Mouse (Mus musculus): ENCODE measurements around the gene Dcps. TPM values are rescaled to one million over a fixed set of nuclear protein-coding genes. Genes with fewer than 3 reads are reported as not detected.

Dcps gene
- 26.3 and 33.1 TPM in 2 replicates for polyA plus RNA-seq (2012; rRNA removed)

DNA sequence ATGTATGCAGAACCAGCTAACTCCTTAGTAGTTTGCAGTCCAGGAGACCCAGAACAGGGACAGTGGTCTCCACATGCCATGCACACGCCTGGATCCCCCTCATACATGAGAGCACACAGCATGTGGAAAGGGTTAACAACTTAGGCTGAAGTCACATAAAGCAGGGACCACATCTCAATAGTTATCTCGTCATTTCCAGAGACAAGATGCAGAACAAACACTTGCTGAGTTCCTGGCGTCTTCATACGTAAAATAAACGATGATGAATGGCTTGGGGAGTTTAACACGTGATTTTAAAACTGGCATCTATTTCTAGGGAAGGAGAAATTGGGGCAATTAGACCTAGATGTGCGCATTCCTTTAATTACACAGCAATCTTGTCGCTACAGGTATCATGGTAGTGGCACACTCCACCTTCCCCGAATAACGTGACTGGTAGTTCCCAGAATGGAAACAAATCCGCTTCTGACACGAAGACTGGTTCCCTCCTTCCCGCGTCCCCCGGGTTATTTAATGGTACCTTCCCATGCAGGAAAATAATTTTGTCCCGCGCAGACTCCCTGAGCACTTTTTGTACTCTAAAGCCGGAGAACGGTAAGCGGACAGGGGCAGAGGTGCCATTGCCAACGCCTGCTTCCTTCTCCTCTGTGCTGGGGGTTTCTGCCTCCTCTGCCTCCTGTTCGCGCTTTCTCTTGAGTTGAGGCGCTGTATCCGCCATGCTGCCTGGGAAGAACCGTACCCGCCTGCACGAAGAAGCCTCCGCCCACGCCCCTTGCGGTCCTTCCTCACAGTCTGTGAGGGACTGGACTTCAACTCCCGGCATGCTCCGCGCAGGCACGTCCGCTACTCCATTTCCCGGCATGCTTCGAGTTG lies at the start of gene Dcps:
Dcps (minus strand) TSS at position 811 of the 873 bp plus-strand sequence.
- DNase-seq (ENCODE audit: low spot score) = peak; percentile 85

DNA sequence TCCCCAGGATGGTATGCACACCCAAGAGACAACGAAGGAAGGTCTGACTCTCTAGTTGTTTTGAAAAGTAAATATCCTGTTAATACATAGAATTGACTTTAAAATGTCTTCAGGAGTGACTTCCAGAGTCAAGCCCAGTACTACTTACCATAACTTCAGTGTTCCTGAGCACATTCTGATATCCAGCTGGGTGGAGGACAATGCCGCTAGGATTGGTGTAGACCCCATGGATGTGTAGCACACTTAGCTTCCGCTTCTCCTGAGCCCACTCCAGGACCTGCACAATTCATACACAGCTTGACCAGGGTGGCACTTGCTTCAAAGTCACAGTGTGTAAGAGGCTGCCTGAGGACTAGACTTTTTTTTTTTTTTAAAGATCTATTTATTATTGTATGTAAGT lies 47.6 kb upstream of the Dcps start:
- DNase-seq (ENCODE audit: low spot score) = no peak

DNA sequence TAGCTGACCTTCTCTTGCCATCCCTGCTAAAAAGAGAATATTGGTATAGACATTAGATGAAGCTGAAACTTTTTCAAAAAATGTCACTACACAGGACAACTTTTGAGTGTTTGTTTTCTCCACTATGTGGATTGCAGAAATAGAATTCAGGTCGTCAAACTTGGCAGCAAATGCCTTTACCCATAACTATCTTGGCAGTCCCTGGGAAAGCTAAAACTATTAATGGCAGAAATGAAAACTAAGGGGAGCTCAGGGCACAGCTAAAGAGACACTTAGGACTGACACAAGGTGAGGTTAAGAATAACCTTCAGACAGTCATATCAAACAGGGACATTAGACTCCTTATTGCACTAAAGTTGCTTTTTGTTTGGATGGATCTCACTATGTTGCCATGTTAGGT lies 42.1 kb upstream of the Dcps start:
- no peak for DNase-seq (ENCODE audit: low spot score)

DNA sequence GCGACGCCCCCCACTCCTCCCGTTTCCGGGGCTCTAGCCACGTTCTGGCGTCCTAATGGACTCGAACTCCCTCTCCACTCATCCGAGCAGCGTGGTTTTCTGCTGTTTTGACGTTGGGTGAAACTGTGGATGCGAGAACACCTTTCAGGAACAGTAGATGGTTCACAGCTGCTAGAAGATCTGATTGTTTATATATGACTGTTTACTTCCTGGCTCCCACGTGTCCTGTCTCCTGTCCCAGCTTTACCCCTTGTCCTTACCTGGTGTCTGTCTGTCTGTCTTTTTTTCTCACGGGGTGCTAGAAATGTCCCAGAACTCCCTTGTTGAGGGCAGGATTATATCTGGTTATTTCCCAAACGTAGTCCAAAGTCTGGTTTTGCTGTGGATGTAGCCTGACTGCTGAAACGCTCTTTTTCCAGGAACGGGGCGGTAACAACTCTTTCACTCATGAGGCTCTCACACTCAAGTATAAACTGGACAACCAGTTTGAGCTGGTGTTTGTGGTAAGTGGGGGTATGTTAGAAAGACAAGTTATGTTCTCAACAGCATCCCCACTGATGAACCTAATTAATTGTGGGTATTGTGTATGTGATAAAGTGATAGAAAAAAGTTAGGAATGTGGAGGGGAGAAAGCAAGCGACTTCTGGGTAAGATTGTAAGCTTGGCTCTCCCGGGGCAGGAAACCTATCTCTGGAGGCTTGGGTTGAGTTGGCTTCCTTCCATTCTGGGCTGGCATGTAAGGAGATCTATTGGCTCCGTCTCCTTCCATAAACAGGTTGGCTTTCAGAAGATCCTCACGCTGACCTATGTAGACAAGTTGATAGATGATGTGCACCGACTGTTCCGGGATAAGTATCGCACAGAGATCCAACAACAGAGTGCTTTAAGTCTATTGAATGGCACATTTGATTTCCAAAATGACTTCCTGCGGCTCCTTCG lies 36.0 kb upstream of the Dcps start:
- DNase-seq (ENCODE audit: low spot score) = no peak

DNA sequence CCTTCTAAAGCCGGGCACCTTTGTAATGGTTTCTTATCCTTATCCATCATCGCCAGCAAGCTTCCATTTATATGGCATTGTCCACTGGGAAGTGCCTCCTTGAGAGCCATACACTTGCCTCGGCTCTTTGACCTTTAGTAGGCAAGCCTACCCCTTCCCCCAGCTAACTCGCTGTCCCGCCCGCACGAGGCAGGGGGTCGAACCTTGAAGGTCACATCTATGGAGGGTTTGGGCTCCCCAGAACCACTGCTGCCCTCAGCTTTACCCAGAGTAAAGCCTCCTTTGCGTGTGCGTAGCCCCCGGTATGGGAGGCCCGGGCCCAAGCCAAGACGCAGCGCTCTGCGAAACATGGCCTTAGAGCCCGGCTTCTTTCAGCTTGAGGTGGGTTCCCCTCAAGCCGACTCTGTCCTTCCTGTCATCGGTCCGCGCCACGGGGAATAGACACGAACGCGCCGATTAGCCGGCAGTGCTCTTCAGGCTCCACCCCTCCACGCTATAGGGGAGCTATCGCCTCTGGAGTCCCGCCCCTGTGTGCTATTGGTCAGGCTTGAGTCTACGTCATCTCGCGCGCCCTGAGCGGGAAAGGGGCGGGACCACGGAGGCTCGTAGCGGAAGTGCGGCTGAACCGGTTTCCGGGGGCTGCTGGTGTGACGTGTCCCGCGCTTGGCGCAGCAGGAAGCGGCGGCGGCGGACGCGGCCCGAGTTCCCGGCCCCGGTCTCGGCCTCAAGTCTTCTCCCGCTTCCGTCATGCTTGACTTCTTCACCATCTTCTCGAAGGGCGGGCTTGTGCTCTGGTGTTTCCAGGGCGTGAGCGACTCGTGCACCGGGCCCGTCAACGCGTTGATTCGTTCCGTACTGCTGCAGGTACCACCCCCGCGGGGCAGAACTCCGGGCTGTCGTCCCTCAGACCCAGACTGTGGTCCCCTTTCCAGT lies 34.9 kb upstream of the Dcps start, which contains the start of gene Foxred1:
Foxred1 (minus strand) TSS at position 514 of the 933 bp plus-strand sequence.
- peak; percentile 96 for DNase-seq (ENCODE audit: low spot score)

DNA sequence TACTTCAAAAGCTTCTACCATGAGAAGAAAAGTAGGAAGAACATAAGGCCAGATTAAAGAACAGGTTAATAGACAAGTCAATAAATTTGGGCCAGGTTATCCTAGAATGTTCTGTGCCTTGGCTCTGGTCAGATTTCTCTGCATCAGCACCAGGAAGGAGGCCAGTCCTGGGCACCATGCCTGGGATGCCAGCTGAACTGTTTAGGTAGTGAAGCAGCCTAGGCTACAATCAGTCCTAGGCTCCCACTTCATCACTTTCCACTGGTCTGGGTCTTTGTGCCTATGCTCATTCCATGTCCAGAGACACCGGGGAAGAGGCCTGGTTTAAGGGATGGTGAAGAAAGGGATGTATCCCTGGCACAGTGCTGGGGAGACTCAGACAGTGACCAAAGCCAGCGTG lies 28.6 kb upstream of the Dcps start:
- no peak for DNase-seq (ENCODE audit: low spot score)

DNA sequence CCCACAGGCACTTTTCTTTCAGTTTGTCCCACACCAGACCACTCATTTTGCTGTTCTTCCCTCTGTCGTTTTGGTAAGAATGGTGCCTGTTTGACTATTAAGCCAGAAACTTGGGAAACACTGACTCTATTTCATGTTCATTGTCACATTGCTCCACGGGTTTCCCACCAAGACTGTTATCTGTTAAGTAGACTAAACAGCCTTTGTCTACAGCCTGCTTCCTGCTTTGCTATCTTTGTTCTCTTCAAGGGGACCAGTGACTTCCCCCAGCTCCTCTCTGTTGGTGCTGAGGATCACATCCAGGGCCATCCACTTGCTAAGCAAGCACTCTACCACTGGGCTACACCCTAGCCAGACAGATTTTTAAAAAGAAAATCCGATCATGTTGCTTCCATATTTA lies 27.7 kb upstream of the Dcps start:
- DNase-seq (ENCODE audit: low spot score) = no peak

DNA sequence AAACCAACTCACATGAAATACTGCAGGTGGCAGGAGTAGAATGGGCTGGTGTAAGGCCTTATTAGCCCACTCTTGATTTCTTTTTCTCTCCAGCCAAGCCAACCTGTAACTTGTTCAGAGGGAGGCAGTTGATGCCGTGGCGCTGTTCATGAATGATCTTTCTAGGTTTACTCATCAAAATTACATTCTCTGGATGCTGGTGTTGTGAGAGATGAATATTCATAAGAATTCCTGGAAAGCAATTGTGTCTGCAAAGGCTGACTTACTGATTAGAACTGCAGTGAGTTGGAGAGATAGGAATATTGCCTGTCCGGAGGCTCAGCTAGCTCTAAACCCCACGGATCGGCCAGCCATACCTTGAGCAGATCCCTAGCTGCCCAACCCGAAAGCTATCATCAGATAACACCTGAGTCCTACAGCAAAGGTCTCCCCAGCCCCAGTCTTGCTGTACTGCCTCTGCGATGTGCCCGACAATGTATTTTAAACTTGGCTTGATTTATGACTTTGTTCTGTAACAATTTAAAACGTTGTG lies 24.7 kb upstream of the Dcps start:
- no peak for DNase-seq (ENCODE audit: low spot score)

DNA sequence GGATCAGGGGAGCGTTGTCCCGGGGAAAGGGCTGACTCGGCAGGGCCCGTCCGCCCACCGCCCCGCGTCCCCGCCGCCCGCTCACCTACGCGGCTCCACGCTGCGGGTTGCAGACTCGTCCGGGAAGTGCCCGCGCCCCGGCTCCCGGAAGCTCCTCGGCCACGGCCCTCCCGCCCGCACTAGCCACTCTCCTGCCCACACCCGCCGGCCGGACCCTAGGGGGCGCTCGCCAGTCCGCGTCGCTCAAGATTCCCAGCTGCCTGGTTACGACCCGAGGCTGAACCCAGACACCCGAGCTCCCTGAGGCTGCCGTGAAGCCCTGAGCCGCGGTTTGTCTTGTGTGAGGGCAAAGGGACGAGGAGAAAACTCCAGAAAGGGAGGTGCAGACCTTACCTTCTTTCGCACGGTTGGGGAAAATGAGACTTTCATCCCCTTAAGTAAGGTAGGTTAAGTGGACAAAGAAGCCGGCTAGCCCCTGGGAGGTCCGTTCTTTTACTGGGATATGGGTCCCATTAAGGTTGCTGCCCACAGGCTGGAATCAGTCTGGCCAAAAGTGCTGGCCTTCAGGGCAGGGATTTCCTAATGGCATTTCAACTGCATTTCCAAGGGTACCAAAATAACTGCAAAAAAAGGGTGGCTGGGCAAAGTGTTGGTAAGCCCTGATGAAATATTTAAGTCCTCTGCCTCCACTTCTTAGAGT lies 24.1 kb upstream of the Dcps start, which contains the start of the genes Srpr and Tirap:
Srpr (plus strand) TSS at position 404 of the 700 bp plus-strand sequence.
Tirap (minus strand) TSS at position 520 of the 700 bp plus-strand sequence.
- peak; percentile 94 for DNase-seq (ENCODE audit: low spot score)

DNA sequence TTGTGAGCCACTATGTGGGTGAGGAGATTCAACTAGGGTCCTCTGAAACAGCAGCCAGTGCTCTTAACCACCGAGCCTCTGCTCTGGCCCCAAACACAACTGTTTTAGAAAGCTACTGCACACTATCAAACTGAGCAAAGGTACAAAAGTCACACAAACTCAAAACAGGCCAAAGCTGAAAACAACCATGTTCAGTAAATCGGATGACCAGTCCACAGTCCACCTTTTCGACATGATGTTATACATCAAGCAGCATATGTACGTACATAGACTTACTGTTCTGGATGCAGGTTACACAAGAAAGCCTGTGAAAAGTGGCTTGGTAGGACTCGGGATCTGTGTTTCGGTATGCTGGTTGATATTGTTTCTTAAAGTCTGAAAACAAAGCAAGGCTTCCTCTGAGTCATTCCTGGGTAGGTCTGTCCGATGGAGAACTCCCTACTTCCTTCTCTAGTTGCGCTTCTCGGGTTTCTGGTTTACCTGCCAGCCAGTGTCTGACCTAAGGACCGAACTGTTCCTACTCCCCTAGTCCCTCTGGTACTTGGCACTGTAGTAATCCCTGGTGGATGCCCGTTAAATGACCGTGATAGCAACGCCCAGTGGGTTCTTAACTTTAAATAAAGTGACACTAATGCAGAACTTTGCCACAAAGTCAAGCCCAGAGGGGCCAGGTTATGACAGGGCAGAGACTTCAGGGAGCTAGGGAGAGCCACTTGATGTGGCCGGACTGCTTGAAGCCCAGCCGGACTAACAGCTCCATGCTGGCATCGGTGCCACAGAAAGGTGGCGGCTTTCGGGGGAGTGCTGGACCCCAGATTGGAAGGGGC lies 23.3 kb upstream of the Dcps start:
- no peak for DNase-seq (ENCODE audit: low spot score)

DNA sequence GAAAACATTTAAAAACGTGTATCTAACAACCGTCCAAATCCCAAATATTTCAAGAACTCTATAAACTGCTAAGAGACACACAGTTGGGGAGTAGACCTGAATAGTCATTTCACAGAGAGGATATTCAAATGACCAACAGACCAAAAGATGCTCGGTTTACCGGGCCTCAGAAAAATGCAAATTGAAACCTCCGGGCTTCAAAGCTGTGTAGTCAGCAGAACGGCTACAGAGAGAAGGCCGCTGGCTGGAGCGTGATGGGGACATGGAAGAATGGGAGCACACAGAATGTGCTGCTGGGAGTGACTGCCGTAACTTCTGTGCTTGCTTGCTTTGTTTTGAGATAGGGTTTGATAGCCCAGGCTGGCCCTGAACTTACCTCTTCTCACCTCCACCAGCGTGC lies 22.5 kb upstream of the Dcps start:
- no peak for DNase-seq (ENCODE audit: low spot score)

DNA sequence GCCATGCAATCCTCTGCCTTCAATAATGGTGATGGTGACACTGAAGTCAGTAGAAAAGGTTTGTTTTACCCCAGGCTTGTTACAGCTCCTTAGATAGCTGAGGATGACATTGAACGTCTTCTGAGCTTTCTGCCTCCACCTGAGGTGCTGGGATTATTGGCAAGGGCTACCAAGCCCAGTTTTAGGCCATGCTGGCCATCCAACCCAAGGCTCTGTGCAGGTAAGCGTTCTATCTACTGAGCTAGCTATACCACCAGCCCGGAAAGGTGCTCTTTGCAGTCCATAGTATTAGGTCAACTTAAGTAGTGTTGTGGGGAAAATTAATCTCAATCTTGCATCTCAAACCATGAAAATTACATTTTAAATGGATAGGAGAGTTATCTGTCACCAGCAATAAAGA lies 21.8 kb upstream of the Dcps start:
- DNase-seq (ENCODE audit: low spot score) = no peak

DNA sequence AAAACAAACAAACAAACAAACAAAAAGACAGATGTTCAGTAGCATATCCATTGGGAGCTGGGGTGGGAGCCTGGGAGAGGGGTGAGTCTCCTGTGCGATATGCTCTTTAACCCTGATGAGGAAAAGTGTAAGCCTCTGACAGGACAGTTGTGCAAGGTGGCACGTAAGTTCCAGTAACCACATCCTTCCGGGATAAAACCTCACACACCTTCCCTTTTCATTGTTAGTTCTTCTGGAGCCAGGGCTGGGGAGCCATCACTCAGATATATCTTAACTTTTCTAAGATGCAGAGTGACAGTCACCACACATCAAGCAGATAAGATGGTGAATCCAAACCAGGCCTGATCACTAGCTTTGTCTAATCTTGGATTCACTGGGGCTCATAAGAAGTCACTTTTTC lies 18.2 kb upstream of the Dcps start:
- no peak for DNase-seq (ENCODE audit: low spot score)

DNA sequence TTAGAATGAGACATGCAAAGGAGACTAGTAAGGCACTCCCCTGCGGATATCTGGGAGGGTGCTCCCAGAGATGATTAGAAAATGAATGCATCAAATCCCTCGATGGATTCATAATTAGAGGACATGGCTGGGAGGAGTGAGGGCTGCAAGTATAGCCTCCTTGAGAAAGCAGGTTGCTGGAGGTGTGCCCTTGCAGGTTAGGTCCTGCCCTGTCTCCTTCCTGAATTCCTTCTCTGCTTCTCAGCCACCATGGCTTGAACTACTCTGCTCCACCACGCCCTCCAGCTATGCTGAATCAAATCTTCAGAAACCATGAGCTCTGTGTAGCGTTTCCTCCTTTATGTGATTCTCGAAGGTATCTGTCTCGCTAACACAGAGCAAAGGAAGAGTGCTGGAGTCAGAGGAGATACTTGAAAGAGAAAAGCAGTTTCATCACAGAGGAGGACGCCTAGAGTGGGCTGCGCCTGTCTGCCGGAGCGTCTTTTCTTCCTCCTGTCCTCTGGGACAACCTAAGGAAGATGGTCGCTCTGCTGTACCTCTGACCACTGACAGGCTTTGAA lies 17.2 kb upstream of the Dcps start:
- no peak for DNase-seq (ENCODE audit: low spot score)

DNA sequence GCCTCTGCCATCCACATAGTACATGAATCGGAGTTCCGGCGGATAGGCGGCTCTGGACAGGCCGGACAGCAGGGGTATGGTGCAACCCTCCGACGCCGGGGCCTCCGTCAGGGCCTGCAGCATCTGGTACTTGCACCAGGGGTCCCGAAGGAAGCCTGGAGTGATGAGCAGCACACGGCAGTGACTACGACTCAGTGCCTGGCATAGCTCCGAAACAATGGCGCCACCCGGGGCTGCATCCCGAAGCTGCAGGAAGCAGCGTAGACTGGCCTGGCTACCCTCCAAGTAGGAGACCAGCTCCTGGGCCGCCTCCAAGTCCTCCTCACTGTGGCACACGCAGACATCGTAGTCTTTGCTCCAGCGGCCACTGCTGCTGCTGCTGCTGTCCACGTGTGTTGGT lies 12.8 kb upstream of the Dcps start:
- DNase-seq (ENCODE audit: low spot score) = no peak

DNA sequence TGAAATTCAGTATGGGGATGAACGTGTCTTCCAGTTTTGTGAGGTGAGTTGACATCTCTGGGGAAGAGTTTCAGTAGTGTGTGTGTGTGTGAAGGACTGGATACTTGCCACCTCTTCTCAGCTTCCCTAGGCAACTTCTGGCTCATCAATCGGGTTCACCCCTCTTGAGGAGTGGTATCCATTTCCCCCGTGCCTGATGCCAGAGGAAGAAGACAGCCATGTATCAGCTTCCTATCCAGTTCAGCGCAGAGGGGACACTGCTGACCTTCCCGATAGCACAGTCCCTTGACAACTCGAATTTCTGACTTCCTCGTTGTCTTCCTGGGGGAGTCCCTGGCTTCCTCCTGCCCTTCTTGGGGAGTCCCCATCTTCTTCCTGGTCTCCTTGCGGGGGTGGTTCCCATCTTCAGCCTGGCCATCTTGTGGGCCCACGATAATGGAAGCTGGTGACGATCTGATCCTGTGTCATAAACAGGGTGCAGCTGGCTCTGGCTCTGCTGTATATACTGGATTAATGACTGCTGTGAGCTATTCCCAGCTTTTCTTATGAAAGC lies 11.6 kb upstream of the Dcps start:
- DNase-seq (ENCODE audit: low spot score) = no peak

DNA sequence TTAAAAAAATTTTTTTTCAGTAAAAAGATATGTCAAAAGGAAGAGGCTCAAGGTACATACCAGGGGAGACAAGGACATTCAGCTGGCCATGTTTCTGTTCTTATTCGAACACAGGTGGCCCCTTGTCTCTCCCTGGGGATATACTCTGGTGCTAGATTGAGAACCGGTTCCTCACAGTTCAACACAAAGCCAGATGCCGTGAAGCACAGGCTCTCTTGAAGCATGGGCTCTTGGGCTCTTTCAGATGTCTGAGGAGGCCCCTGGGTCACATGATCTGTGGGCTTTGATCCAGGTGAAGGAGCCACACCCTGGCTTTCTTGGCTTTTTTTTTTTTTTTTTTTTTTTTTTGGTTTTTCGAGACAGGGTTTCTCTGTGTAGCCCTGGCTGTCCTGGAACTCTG lies 10.6 kb upstream of the Dcps start:
- no peak for DNase-seq (ENCODE audit: low spot score)

DNA sequence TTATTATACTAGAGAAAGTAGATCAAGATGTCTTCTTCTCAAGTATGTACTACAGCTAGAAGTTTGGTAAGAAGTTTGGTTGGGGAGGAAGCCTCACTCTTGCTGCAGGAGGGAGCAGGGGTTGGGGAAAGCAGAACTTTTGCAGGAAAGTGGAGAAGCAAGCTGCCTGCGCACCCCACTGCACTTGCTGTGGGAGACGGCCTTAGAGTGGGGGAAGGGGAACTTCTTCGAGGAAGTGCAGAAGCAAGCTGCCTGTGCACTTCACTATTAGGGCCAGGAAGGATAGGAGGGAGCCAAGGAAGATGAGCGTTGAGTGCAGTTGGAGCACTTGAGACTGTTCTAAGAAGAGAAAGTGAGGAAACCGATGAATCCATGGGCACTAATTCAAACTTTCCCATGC lies 7.5 kb upstream of the Dcps start:
- no peak for DNase-seq (ENCODE audit: low spot score)

DNA sequence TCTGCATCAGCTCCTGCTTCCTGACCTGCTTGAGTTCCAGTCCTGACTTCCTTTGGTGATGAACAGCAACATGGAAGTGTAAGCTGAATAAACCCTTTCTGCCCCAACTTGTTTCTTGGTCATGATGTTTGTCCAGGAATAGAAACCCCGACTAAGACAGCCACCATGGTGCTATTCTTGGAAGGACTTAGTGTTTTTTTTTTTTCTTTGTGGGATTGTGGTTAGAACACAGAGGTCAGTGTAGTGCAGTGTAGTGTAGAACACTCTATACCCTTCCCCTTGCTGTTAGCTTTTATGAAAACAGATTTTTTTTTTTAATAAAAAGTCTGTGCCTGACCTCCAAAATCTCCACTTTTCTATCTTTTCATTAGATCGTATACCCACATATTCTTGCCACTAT lies 7.0 kb upstream of the Dcps start:
- no peak for DNase-seq (ENCODE audit: low spot score)

Data from urinary bladder, adult 2 months (tissue).